Mouse (Mus musculus) megakaryocyte, embryonic 14.5 days (primary cell): ENCODE data around the gene Galnt2.

Experiments
- FLI1 ChIP-seq: IDR thresholded peaks from 2 replicates; pipeline ENCODE4 v1.6.1; 2012; ENCODE audit warnings: low read length, inconsistent platforms, mixed read lengths
- GATA1 ChIP-seq: IDR thresholded peaks from 3 replicates; pipeline ENCODE4 v1.6.1; 2012; ENCODE audit warnings: mixed read lengths, low read length, inconsistent platforms, borderline replicate concordance

DNA sequence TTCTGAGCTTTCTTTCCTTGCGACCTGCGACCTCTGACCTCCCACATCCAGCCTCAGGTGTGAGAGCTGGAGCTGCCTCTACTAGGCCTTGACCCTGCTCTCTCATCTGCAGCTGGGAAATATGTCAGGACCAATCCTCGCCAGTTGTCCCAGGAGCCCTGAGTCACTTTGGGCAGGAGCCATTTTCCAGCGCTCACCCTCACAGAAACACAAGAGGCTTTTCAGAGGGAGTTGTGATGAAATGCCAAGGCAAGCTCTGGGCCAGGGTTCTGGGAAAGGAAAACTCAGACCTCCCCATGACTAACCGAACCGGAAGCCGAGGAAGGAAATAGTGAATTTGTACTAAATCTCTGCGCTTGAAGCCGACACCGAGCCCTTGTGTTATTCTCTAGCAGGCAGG, 38.2 kb upstream of the Galnt2 start:
- TF ChIP-seq GATA1, result no peak
- no peak for TF ChIP-seq FLI1
